12 mouse cellular contexts compared by ENCODE assay signal in the genomic region with DNA sequence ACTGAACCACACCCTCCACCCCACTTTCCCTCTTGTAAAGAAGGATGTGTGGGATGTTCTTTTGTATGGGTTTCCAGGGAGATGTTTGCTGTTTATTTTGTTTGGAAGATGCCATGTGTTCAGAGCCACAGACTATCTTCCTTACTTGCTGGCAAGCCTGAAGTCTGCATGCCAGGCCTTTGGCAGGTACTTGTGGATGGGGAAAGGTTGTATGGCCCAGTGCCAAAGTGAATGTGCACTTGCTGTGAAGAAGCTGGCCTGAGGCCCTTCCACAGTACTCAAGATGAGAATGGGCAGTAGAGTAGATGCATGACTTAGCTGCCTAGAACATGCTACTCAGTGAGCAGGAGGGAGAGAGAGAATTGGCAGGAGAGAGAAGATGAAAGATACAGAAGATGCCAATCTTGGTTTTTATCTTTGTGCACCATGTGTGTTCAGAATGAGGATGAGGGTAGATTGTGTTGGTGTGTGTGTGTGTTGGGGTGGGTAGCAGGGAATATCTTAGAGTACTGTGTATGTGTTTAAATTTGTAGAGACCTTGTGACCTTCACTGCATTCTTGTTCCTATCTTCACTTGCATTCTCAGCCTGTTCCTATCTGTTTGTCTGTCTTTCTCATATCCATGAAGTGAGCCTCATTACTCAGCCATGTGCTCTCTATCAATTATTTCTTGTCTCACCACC. TPM values are rescaled to one million over a fixed set of nuclear protein-coding genes. Genes with fewer than 3 reads are reported as not detected.
DNase-seq lines count a peak whose midpoint lies in the region; ATAC-seq and TF ChIP-seq lines count a peak whose summit lies in the region.
"Had no signal": no experiment of that assay in that cellular context is flagged by ENCODE, and none has a peak within 500 bp of the region (broad histone marks: within the 10 kb centered on the region; RNA-seq: fewer than 3 reads in every experiment).

No protein-coding gene starts in this region.

- ATAC-seq in hindbrain, postnatal 0 days, result 0 out of 2 replicates have a peak, but pooled peaks have one; percentile 5
- no peak for ATAC-seq in hindbrain, embryonic 11.5 days (ENCODE audit: low FRiP score)
- ATAC-seq in heart, postnatal 0 days (ENCODE audit: insufficient read depth, low read depth), result peak; percentile 30; the same call in 1 of the 2 replicates
- peak; percentile 56 for ATAC-seq in lung, postnatal 0 days
- ATAC-seq: forebrain, embryonic 14.5 days; intestine, embryonic 16.5 days had no signal

- H3K4me2 ChIP-seq in hindbrain, postnatal 0 days (ENCODE audit: low read depth, low read length), result no peak overlapping the region
- no peak overlapping the region for H3K4me2 ChIP-seq in hindbrain, embryonic 11.5 days (replicated peaks; ENCODE audit: low read depth, low read length)
- H3K4me2 ChIP-seq in heart, postnatal 0 days (ENCODE audit: low read depth, low read length), result no peak overlapping the region
- H3K4me2 ChIP-seq in lung, postnatal 0 days (replicated peaks; ENCODE audit: low read depth, low read length), result no peak overlapping the region
- H3K4me2 ChIP-seq: lung, embryonic 15.5 days; neural tube, embryonic 13.5 days had no signal

- TF ChIP-seq EP300 in heart, postnatal 0 days (IDR thresholded peaks at IDR 0.05; ENCODE audit: low read depth), result no peak
- TF ChIP-seq EP300 in lung, postnatal 0 days (IDR thresholded peaks at IDR 0.05), result no peak

- no peaks in the 10 kb centered on the region for H3K27me3 ChIP-seq in hindbrain, postnatal 0 days (ENCODE audit: insufficient read depth, low read length)
- no peaks in the 10 kb centered on the region for H3K27me3 ChIP-seq in hindbrain, embryonic 11.5 days (ENCODE audit: control insufficient read depth, insufficient read depth, low read length)
- no peaks in the 10 kb centered on the region for H3K27me3 ChIP-seq in heart, postnatal 0 days (ENCODE audit: control insufficient read depth, insufficient read depth, low read length)
- H3K27me3 ChIP-seq in lung, postnatal 0 days (replicated peaks; ENCODE audit: insufficient read depth, low read length), result no peaks in the 10 kb centered on the region
- H3K27me3 ChIP-seq: lung, embryonic 15.5 days; neural tube, embryonic 13.5 days had no signal

- DNase-seq in hindbrain, postnatal 0 days (ENCODE audit: low spot score), result peak; percentile 62
- DNase-seq in hindbrain, embryonic 11.5 days (ENCODE audit: low spot score), result no peak
- DNase-seq in brain, adult 2 months (ENCODE audit: low read depth, low spot score), result peak; percentile 89
- DNase-seq in heart, postnatal 0 days (ENCODE audit: low spot score), result no peak
- peak; percentile 43 for DNase-seq in lung, postnatal 0 days (ENCODE audit: low spot score)
- no peak for DNase-seq in left cerebral cortex, adult 8-10 months (ENCODE audit: low spot score in 2 of 2)
- no peak for DNase-seq in frontal cortex, adult 2 months (ENCODE audit: extremely low spot score in 1 of 2, low spot score in 1 of 2)
- no peak for DNase-seq in natural killer cell, adult 2 months (ENCODE audit: low spot score in 2 of 2)

- no peaks in the 10 kb centered on the region for H3K9me3 ChIP-seq in hindbrain, postnatal 0 days (ENCODE audit: low read length)
- no peaks in the 10 kb centered on the region for H3K9me3 ChIP-seq in hindbrain, embryonic 11.5 days (ENCODE audit: control insufficient read depth, low read length)
- H3K9me3 ChIP-seq in heart, postnatal 0 days (replicated peaks; ENCODE audit: control insufficient read depth, low read length), result no peaks in the 10 kb centered on the region
- no peaks in the 10 kb centered on the region for H3K9me3 ChIP-seq in lung, postnatal 0 days (ENCODE audit: low read length)
- H3K9me3 ChIP-seq: lung, embryonic 15.5 days; neural tube, embryonic 13.5 days had no signal

- H3K9ac ChIP-seq in hindbrain, postnatal 0 days (replicated peaks; ENCODE audit: low read length), result no peak overlapping the region
- H3K9ac ChIP-seq in hindbrain, embryonic 11.5 days (ENCODE audit: low read depth, low read length), result no peak overlapping the region
- H3K9ac ChIP-seq in heart, postnatal 0 days (replicated peaks; ENCODE audit: low read depth, low read length), result no peak overlapping the region
- H3K9ac ChIP-seq in lung, postnatal 0 days (replicated peaks; ENCODE audit: low read depth), result no peak overlapping the region
- H3K9ac ChIP-seq: lung, embryonic 15.5 days; neural tube, embryonic 13.5 days had no signal

- H3K4me3 ChIP-seq in hindbrain, postnatal 0 days (ENCODE audit: low read length), result no peak overlapping the region
- H3K4me3 ChIP-seq in hindbrain, embryonic 11.5 days (ENCODE audit: low read depth, low read length), result no peak overlapping the region
- H3K4me3 ChIP-seq in heart, postnatal 0 days (ENCODE audit: low read depth, low read length), result no peak overlapping the region
- H3K4me3 ChIP-seq in lung, postnatal 0 days (ENCODE audit: low read depth, low read length), result no peak overlapping the region
- H3K4me3 ChIP-seq: lung, embryonic 15.5 days; neural tube, embryonic 13.5 days had no signal

- no peak overlapping the region for H3K27ac ChIP-seq in hindbrain, postnatal 0 days
- H3K27ac ChIP-seq in hindbrain, embryonic 11.5 days (ENCODE audit: low read depth, low read length), result no peak overlapping the region
- H3K27ac ChIP-seq in heart, postnatal 0 days (ENCODE audit: low read depth), result peak overlapping the region; percentile 6; the same call in 1 of the 2 replicates
- H3K27ac ChIP-seq in lung, postnatal 0 days (ENCODE audit: low read length), result no peak overlapping the region
- H3K27ac ChIP-seq: lung, embryonic 15.5 days; neural tube, embryonic 13.5 days had no signal

- no peaks in the 10 kb centered on the region for H3K4me1 ChIP-seq in hindbrain, postnatal 0 days (ENCODE audit: insufficient read depth, low read length)
- no peaks in the 10 kb centered on the region for H3K4me1 ChIP-seq in hindbrain, embryonic 11.5 days (replicated peaks; ENCODE audit: control insufficient read depth, insufficient read depth, low read length)
- H3K4me1 ChIP-seq in heart, postnatal 0 days (ENCODE audit: control insufficient read depth, insufficient read depth), result peaks cover 7% of the 10 kb centered on the region; the same call in 1 of the 2 replicates
- no peaks in the 10 kb centered on the region for H3K4me1 ChIP-seq in lung, postnatal 0 days (ENCODE audit: insufficient read depth, low read depth, low read length)
- H3K4me1 ChIP-seq: lung, embryonic 15.5 days had no signal

- TF ChIP-seq CTCF in hindbrain, postnatal 0 days (IDR thresholded peaks at IDR 0.05; ENCODE audit: low read depth), result no peak
- TF ChIP-seq CTCF in heart, postnatal 0 days (IDR thresholded peaks at IDR 0.05; ENCODE audit: low read depth), result no peak
- TF ChIP-seq CTCF in lung, postnatal 0 days (IDR thresholded peaks at IDR 0.05), result no peak

- no peaks in the 10 kb centered on the region for H3K36me3 ChIP-seq in hindbrain, postnatal 0 days (ENCODE audit: insufficient read depth, low read length)
- no peaks in the 10 kb centered on the region for H3K36me3 ChIP-seq in hindbrain, embryonic 11.5 days (ENCODE audit: control insufficient read depth, insufficient read depth, low read length)
- H3K36me3 ChIP-seq in heart, postnatal 0 days (replicated peaks; ENCODE audit: control insufficient read depth, insufficient read depth, low read length), result no peaks in the 10 kb centered on the region
- H3K36me3 ChIP-seq in lung, postnatal 0 days (ENCODE audit: insufficient read depth, low read length), result no peaks in the 10 kb centered on the region
- H3K36me3 ChIP-seq: lung, embryonic 15.5 days; neural tube, embryonic 13.5 days had no signal

RNA-seq across cellular contexts. Expression of gene Tbl1x, which starts 48.5 kb away (rescaled TPM):
- total RNA-seq in hindbrain, postnatal 0 days (2014; rRNA removed), result 42.7 and 46.7 TPM in 2 replicates
- 32.6 and 33.4 TPM in 2 replicates for polyA plus RNA-seq in hindbrain, postnatal 0 days (2015; fragmentation: Nextera tagmentation; extraction: Ambion mirVana)
- polyA plus RNA-seq in hindbrain, embryonic 11.5 days (2014; fragmentation: Nextera tagmentation; extraction: Ambion mirVana), result 73.0 and 74.3 TPM in 2 replicates
- 62.3 and 64.4 TPM in 2 replicates for total RNA-seq in heart, postnatal 0 days (2014; rRNA removed; ENCODE audit: low replicate concordance)
- polyA plus RNA-seq in heart, postnatal 0 days (2015; fragmentation: Nextera tagmentation; extraction: Ambion mirVana), result 34.0 and 34.1 TPM in 2 replicates
- polyA plus RNA-seq in lung, postnatal 0 days (2015; fragmentation: Nextera tagmentation; extraction: Ambion mirVana), result 37.9 and 45.2 TPM in 2 replicates
- 10 to 100 TPM; 49.0 to 56.6 (median 53.3) TPM for total RNA-seq in left cerebral cortex, adult 8-10 months (2022)
- polyA plus RNA-seq in frontal cortex, adult 2 months (2012; rRNA removed), result 37.2 and 40.4 TPM in 2 replicates

Comparison
In these comparisons a context has a peak if more than half of its experiments do, and no peak if none do; other contexts are left out.
1. DNase-seq: peak in hindbrain, postnatal 0 days (single experiment), brain, adult 2 months (single experiment) and lung, postnatal 0 days (single experiment); none in hindbrain, embryonic 11.5 days (single experiment), heart, postnatal 0 days (single experiment), left cerebral cortex, adult 8-10 months (0 of 2), frontal cortex, adult 2 months (0 of 2) and natural killer cell, adult 2 months (0 of 2).